Mouse (Mus musculus): ENCODE measurements at regions not wholly inside any gene's neighbourhood (a gene's known extent, or its start where the extent isn't known, plus 50 kb on each side); places are given as distances from the start of the nearest gene placed in this dataset.
"Not testable (repeated sequence)": the region's sequence is repeated elsewhere in the genome, so short reads cannot be mapped to it uniquely, and the experiment has no call there.

DNA sequence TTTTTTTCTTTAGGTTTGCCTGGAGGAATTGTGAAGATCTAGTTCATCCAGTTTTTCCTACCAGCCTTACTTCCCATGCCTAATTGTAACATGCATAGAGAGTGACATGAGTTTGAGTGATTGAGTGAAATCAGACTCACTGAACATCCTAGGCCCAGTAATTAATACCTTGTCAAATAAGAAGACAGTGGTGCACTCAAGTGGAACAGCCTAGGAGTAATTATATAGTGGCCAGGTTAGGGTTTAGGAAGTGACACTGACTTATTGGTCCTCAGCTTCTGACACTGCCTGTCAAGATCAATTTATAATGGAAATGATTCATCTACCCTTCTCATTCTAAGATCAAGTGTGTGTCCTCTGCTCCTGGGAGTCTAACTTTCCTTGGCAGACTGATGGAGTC lies 250.8 kb downstream of the Tpbg start:
- Histone ChIP-seq H3K27ac (no peak overlapping the region), H3K4me3 (replicated peaks) (no peak overlapping the region), H3K36me3 (no peaks in the 10 kb centered on the region), H3K9ac (replicated peaks) (no peak overlapping the region), H3K9me3 (no peaks in the 10 kb centered on the region), H3K27me3 (no peaks in the 10 kb centered on the region), H3K4me1 (replicated peaks) (no peaks in the 10 kb centered on the region), H3K4me2 (no peak overlapping the region)
- ATAC-seq (ENCODE audit: insufficient number of reproducible peaks, insufficient read depth, low FRiP score, low TSS enrichment, low read depth), result no peak

DNA sequence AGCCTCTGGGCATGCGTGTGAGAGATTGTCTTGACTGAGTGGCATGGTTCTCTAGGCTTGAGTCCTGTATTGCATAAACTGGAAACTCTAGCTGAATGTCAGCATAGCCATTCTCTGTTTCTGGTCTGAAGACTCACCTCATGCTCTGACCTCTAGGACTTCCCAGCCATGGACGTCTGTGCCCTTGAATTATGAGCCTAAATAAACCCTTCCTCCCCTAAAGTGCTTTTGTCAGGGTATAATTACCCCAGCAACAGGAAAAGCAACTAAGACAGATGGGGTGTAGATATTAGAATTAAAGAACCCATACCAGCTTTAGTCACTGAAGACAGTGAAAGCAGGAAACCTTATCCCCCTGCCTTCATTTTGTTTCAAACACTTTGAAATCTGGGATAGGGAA lies 253.3 kb downstream of the Tpbg start:
- ATAC-seq (ENCODE audit: insufficient number of reproducible peaks, insufficient read depth, low FRiP score, low TSS enrichment, low read depth), result no peak
- no peaks in the 10 kb centered on the region for H3K9me3 ChIP-seq

DNA sequence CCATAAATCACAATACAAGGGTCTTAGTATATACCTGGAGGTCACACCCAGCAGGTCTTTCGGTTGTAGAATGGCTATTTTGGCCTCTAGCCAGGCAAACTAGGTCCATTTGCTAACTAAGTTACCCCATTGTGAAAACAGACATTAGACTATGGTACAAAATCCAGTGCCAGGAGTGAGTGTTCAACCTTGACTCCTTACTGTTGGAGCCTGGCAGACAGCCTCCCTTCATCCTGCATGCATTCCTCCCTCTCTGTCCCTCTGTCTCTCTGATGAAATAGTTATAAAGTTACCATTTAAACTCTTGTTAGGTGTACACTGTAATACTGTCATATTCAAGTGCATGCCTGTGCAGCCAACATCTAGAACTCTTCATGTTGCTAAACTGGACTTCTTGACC lies 254.1 kb downstream of the Tpbg start:
- 72% methylated on average over 1 of the region's 1 CpGs for WGBS
- no peak overlapping the region for H3K27ac ChIP-seq
- H3K4me1 ChIP-seq (replicated peaks), result no peaks in the 10 kb centered on the region
- no peak overlapping the region for H3K9ac ChIP-seq (replicated peaks)
- no peaks in the 10 kb centered on the region for H3K36me3 ChIP-seq
- H3K4me2 ChIP-seq, result no peak overlapping the region
- no peak overlapping the region for H3K4me3 ChIP-seq (replicated peaks)
- H3K9me3 ChIP-seq, result no peaks in the 10 kb centered on the region
- no peaks in the 10 kb centered on the region for H3K27me3 ChIP-seq
- ATAC-seq (ENCODE audit: insufficient number of reproducible peaks, insufficient read depth, low FRiP score, low TSS enrichment, low read depth), result no peak

More for the DNA sequence above, 253.3 kb downstream of the Tpbg start:
- Histone ChIP-seq H3K4me2 (no peak overlapping the region), H3K4me3 (replicated peaks) (no peak overlapping the region), H3K9ac (replicated peaks) (no peak overlapping the region), H3K27ac (no peak overlapping the region), H3K4me1 (replicated peaks) (no peaks in the 10 kb centered on the region), H3K27me3 (no peaks in the 10 kb centered on the region), H3K36me3 (no peaks in the 10 kb centered on the region)
- WGBS, result 42% methylated on average over 2 of the region's 2 CpGs

DNA sequence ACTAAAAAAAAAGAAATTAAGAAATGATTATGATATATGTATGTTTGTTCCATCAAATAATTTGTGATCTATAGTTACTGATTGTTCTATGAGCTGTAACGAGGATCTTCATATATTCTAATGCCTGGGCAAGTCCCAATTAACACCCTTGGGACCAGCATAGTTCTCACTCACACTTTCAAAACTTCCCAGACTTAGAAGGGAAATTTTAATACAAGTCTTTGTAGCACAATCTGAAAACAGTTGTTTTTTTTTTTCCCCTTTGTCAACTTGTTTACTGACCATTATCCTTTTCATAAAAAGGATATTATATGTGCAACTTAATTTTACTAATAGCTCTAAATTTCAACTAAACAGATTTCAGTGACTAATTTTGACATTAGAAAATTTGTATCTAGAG lies 257.1 kb downstream of the Tpbg start:
- 80% methylated on average over 1 of the region's 1 CpGs for WGBS
- Histone ChIP-seq H3K4me1 (replicated peaks) (no peaks in the 10 kb centered on the region), H3K27ac (no peak overlapping the region), H3K4me2 (no peak overlapping the region), H3K9me3 (no peaks in the 10 kb centered on the region), H3K27me3 (no peaks in the 10 kb centered on the region), H3K4me3 (replicated peaks) (no peak overlapping the region), H3K9ac (replicated peaks) (no peak overlapping the region), H3K36me3 (no peaks in the 10 kb centered on the region)
- ATAC-seq (ENCODE audit: insufficient number of reproducible peaks, insufficient read depth, low FRiP score, low TSS enrichment, low read depth), result no peak

DNA sequence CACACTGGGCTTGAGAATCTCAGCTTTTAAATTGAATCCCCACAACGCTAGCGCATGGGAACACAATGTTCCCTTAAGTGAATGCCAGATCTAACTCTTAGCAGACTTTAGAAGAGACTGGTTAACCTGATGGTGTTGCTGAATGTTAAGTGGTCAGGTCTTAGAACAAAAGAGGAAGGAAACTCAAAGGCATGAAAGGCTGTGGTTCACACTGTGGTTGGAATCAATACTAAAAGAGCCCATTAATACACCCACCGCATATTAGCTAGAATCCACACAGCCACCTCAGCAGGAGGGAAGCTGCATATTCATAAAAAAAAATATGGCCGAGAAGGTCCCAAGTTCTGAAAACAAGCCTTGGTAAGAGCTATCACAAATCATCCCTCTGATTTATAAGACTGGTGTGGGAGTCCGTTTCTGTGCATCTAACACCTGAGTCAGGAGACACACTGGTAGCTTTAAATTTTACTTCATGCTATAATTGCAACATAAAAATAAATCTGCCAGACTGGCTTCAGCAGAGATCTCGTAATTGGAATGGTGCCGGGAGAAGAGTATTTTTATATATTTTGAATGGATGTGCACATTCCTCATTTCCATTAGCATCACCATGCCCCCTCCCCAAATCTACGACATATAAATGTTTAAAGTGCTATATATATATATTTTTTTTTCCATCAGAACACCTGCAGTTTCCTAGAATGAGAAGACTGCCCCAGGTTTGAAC lies 259.3 kb downstream of the Tpbg start:
- 78% methylated on average over 8 of the region's 8 CpGs for WGBS
- no peak overlapping the region for H3K4me2 ChIP-seq
- no peak for ATAC-seq (ENCODE audit: insufficient number of reproducible peaks, insufficient read depth, low FRiP score, low TSS enrichment, low read depth)
- no peak overlapping the region for H3K9ac ChIP-seq (replicated peaks)
- no peaks in the 10 kb centered on the region for H3K36me3 ChIP-seq
- H3K27me3 ChIP-seq, result no peaks in the 10 kb centered on the region
- H3K4me3 ChIP-seq (replicated peaks), result no peak overlapping the region
- H3K4me1 ChIP-seq (replicated peaks), result no peaks in the 10 kb centered on the region
- H3K27ac ChIP-seq, result no peak overlapping the region
- no peaks in the 10 kb centered on the region for H3K9me3 ChIP-seq

DNA sequence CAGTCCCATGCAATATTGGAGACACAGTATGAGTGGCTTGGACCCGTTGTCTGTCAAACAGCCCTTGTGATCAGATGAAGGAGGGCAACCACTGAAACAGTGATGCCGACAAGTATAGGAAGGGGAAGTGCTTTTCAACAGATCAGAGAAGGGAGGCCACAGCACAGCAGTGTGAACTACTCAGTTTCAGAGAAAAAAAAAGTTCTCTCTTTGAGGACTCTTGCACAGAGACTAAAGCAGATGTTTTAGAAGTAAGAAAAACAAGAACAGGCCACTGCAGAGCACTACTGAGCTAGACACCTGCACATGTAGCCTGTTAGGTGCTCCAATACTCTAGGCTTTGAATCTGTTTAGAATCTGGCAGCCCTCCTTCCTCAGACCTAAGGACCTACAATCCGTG lies 261.4 kb downstream of the Tpbg start:
- Histone ChIP-seq H3K27ac (no peak overlapping the region), H3K4me3 (replicated peaks) (no peak overlapping the region), H3K9ac (replicated peaks) (no peak overlapping the region), H3K27me3 (no peaks in the 10 kb centered on the region), H3K36me3 (no peaks in the 10 kb centered on the region), H3K4me2 (no peak overlapping the region), H3K9me3 (no peaks in the 10 kb centered on the region), H3K4me1 (replicated peaks) (no peaks in the 10 kb centered on the region)
- no peak for ATAC-seq (ENCODE audit: insufficient number of reproducible peaks, insufficient read depth, low FRiP score, low TSS enrichment, low read depth)
- WGBS, result 82% methylated on average over 3 of the region's 3 CpGs

DNA sequence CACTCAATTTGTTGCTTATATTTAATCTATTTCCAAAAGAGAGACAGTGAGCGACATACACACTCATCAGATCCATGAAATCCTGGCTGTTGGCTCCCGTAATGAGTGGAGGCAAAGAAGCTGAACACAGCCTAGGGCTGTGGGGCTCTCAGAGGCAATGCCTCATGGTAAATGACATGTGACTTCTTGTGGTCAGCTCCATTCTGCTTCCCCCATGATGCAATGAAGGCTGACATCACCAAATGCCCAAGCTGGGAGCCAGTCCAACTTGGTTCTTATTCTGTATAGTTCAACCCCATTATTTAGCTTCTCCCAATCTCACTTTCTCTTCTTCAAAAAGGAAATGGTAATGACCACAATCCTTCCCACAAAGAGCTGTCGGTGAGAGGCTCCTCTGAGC lies 262.5 kb downstream of the Tpbg start:
- Histone ChIP-seq H3K9me3 (no peaks in the 10 kb centered on the region), H3K4me1 (replicated peaks) (no peaks in the 10 kb centered on the region), H3K27me3 (no peaks in the 10 kb centered on the region), H3K4me2 (no peak overlapping the region), H3K4me3 (replicated peaks) (no peak overlapping the region), H3K36me3 (no peaks in the 10 kb centered on the region), H3K9ac (replicated peaks) (no peak overlapping the region), H3K27ac (no peak overlapping the region)
- ATAC-seq (ENCODE audit: insufficient number of reproducible peaks, insufficient read depth, low FRiP score, low TSS enrichment, low read depth), result no peak
- 88% methylated on average over 3 of the region's 3 CpGs for WGBS

DNA sequence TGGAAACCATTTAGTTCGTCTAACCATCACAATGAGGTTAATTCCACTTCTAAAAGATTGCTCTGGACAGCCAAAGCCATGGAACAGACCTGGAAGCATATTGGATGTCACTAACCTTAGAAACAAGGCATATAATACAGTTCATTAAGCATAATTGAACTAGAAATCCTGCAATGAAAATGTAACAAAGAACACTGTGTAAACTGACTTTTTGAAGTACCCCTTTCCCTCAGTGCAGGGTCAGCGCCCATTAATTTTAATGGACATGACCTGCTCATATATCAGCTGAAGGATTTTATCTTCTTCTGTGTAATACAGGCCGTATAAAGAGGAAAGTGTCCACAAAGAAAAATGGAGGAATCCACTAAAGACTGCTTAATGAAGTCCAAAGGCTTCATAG lies 263.7 kb downstream of the Tpbg start:
- no peak overlapping the region for H3K4me3 ChIP-seq (replicated peaks)
- no peak for ATAC-seq (ENCODE audit: insufficient number of reproducible peaks, insufficient read depth, low FRiP score, low TSS enrichment, low read depth)
- no peaks in the 10 kb centered on the region for H3K27me3 ChIP-seq
- H3K27ac ChIP-seq, result no peak overlapping the region
- no peak overlapping the region for H3K4me2 ChIP-seq
- H3K9me3 ChIP-seq, result peaks cover 3% of the 10 kb centered on the region; the same call in 1 of the 2 replicates
- no peaks in the 10 kb centered on the region for H3K4me1 ChIP-seq (replicated peaks)
- 58% methylated on average over 3 of the region's 3 CpGs for WGBS
- no peak overlapping the region for H3K9ac ChIP-seq (replicated peaks)
- H3K36me3 ChIP-seq, result no peaks in the 10 kb centered on the region

DNA sequence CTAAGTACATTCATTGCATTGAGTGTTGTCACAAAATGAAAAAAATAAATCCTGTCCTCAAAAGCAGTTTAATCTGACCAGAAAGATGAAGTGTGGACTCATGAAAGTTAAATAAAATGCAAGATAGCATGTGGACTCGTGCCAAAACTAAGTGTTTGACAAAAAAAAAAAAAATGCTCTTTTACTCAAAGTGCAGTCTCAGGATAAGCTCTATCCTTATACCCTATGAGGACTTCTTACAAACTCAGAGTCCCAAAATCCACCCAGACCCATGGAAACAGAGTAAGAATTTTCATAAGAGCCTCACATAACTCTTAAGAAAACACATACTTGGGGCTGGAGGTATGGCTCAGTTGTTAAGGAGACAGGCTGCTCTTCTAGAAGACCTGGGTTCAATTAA lies 267.7 kb downstream of the Tpbg start:
- no peak overlapping the region for H3K4me2 ChIP-seq
- peaks cover 5% of the 10 kb centered on the region; the same call in 1 of the 2 replicates for H3K9me3 ChIP-seq
- no peaks in the 10 kb centered on the region for H3K4me1 ChIP-seq (replicated peaks)
- no peak overlapping the region for H3K9ac ChIP-seq (replicated peaks)
- no peaks in the 10 kb centered on the region for H3K36me3 ChIP-seq
- no peaks in the 10 kb centered on the region for H3K27me3 ChIP-seq
- H3K27ac ChIP-seq, result no peak overlapping the region
- WGBS, result 88% methylated on average over 1 of the region's 1 CpGs
- no peak overlapping the region for H3K4me3 ChIP-seq (replicated peaks)
- ATAC-seq (ENCODE audit: insufficient number of reproducible peaks, insufficient read depth, low FRiP score, low TSS enrichment, low read depth), result no peak

DNA sequence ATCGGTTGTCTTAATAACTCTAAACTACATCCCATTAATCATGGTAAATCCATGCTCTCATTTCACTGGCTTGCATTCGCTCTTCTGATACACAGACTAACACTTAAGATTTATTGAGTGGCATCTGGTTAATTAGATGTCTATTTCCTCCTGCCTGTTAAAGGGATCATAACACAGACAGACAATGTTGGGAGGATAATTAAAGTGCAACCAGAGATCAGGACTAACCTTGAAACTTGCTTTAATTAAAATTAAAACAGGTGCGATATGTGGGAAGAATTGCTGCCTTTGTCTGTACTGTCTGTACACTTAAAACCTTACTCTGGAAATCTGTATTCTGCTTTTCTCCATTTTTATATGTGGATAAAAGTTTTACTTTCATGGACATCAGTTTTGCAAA lies 277.2 kb downstream of the Tpbg start:
- Histone ChIP-seq H3K36me3 (no peaks in the 10 kb centered on the region), H3K9ac (replicated peaks) (no peak overlapping the region), H3K4me3 (replicated peaks) (no peak overlapping the region), H3K4me1 (replicated peaks) (no peaks in the 10 kb centered on the region), H3K4me2 (no peak overlapping the region), H3K27ac (no peak overlapping the region), H3K27me3 (no peaks in the 10 kb centered on the region), H3K9me3 (no peaks in the 10 kb centered on the region)
- ATAC-seq (ENCODE audit: insufficient number of reproducible peaks, insufficient read depth, low FRiP score, low TSS enrichment, low read depth), result no peak
- WGBS, result 80% methylated on average over 3 of the region's 3 CpGs

DNA sequence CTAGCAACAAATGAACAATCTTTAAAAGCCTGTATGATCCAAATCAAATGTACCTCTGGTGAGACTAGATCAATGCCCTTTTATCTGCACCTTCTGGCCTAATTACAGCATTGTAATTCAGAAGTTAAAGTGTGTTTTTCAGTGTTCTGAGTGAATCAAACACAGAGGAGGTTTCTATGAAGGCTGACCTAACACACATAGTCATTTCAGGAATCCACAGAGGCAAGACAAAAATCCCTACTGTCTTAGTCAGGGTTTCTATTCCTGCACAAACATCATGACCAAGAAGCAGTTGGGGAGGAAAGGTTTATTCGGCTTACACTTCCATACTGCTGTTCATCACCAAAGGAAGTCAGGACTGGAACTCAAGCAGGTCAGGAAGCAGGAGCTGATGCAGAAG lies 293.4 kb downstream of the Tpbg start:
- H3K27ac ChIP-seq; H3K27me3 ChIP-seq; H3K4me2 ChIP-seq; H3K4me1 ChIP-seq (replicated peaks); H3K9me3 ChIP-seq; H3K9ac ChIP-seq (replicated peaks); H3K36me3 ChIP-seq; H3K4me3 ChIP-seq (replicated peaks); ATAC-seq (ENCODE audit: insufficient number of reproducible peaks, insufficient read depth, low FRiP score, low TSS enrichment, low read depth): not testable (repeated sequence)
- 86% methylated on average over 1 of the region's 1 CpGs for WGBS

DNA sequence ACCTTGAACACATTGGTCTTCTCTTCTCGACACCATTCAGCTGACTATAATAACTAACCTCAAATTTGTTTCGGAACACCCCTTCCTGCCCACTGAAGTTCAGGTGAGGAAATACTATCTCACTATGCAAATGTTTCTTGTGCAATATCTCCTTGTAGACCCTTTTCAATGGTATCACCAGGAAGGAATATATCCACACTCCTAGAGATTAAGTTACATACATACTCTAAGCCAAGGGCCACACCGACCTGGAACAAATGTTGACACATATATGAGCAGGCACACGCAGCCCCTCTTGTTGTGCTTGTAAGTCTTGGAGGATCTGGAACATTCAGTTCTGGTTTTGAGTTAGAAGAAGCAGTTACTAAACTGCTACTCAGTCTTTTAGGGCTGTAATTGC lies 303.7 kb downstream of the Tpbg start:
- no peak overlapping the region for H3K4me2 ChIP-seq
- no peaks in the 10 kb centered on the region for H3K27me3 ChIP-seq
- no peak overlapping the region for H3K27ac ChIP-seq
- H3K9ac ChIP-seq (replicated peaks), result no peak overlapping the region
- H3K4me3 ChIP-seq (replicated peaks), result no peak overlapping the region
- 90% methylated on average over 4 of the region's 4 CpGs for WGBS
- no peak for ATAC-seq (ENCODE audit: insufficient number of reproducible peaks, insufficient read depth, low FRiP score, low TSS enrichment, low read depth)
- H3K4me1 ChIP-seq (replicated peaks), result no peaks in the 10 kb centered on the region
- no peaks in the 10 kb centered on the region for H3K36me3 ChIP-seq
- H3K9me3 ChIP-seq, result no peaks in the 10 kb centered on the region

Data from limb, embryonic 12.5 days (tissue).